Mouse (Mus musculus): ENCODE measurements around the gene Srsf6.

The Srsf6 gene

DNA sequence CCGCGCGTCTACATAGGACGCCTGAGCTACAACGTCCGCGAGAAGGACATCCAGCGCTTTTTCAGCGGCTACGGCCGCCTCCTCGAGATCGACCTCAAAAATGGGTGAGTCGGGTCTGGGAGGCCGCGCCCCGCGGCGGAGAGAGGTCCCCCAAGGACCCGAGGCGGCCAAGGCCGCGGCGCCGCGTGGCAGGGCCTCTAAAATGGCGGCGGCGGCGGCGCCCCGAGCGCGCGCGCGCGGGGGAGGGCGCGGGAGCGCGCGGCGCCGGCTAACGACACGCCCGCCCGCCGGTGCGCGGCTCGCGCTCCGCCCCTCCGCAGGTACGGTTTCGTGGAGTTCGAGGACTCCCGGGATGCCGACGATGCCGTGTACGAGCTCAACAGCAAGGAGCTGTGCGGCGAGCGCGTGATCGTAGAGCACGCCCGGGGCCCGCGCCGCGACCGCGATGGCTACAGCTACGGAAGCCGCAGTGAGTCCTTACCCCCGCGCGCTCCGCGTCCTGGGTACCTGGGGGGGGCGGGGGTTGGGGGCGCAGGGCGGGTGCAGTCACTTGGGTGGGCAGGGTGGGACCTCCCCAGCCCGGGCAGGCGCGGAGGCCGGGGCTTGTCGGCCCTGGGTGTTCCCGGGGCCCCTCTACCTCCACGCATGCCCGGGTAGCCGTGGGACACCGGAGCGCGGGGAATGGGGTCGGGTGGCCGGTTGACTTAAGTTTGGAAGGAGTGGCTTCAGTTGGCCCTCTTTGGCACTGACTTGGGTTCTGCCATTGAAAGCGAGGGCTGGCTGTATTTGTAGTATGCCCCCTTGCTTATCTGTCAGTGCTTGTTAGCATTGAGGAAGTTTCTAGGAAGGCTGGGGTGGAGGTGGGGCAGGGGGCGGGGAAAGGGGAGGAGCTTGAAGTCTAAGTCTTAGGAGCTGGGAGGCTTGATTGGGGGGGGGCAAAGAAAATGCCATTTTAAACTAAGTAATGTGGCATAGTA lies 634 bp downstream of the Srsf6 start:
- no peak for DNase-seq (ENCODE audit: low read depth, low spot score)

DNA sequence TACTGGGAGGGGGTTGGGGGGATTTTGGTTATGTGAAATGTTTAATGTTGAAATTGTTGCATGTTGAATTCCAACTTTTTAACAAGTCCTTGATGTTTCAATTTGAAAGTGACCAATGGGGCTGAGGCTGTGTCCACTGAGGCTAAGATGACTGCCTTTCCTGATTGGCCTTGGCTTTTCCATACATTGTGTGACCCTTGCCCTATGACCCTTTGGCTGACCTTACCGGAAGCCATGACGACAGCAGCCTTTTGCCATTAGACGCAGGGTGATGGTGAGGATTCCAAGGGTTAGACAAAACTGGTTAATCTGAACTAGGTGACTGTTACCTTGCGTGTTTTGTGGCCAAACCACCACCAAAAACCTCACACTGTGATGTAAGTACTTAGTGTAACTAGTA lies 1.4 kb downstream of the Srsf6 start:
- no peak for DNase-seq (ENCODE audit: low read depth, low spot score)

DNA sequence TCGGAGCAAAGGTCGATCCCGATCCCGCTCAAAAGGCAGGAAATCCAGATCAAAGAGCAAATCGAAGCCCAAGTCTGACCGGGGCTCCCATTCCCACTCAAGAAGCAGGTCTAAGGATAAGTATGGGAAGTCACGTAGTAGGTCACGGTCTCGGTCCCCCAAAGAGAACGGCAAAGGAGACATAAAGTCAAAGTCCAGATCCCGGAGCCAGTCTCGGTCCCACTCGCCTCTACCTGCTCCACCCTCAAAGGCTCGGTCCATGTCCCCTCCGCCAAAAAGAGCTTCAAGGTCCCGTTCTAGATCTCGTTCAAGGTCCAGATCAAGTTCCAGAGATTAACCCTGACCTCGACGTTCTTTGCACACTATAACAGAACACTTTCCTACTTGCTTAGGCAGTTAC lies 3.1 kb downstream of the Srsf6 start:
- DNase-seq (ENCODE audit: low read depth, low spot score): no peak

DNA sequence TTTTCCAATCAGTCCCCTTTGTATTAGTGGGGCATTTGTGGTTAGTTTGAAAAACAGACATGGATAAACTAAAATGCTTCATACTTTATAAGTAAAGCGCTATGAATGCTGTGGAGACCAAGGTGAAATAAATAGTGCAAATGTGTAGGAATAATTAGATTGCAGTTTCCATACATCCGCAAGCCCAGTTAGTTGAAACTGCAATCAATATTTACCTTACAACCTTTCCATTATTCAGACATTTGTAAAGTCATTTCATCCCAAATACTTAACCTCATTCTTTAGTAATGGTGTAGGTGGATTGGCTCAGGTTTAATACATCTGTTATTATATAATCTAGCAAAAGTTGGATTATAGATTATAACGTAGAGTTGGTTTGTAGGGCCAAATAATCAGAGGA lies 4.4 kb downstream of the Srsf6 start:
- no peak for DNase-seq (ENCODE audit: low read depth, low spot score)

DNA sequence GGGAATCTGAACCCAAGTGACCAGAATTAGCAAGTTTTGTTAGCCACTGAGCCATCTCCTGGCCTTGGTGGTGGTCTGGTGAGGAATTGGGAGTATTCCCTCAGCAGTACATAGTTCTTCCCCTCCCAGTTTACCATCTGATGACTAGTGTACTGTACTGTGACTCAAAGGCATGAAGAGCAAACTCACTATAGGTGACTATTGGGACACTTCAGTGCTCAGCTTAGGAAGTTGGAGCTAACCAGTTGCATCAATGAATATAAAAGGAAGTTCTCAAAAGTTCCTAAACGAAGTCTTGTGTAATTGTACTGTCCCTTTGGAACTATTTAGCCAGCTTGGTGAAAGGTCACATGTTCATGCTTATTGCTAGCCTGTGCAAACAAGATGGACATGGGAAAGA lies 8.2 kb downstream of the Srsf6 start:
- no peak for DNase-seq (ENCODE audit: low read depth, low spot score)

DNA sequence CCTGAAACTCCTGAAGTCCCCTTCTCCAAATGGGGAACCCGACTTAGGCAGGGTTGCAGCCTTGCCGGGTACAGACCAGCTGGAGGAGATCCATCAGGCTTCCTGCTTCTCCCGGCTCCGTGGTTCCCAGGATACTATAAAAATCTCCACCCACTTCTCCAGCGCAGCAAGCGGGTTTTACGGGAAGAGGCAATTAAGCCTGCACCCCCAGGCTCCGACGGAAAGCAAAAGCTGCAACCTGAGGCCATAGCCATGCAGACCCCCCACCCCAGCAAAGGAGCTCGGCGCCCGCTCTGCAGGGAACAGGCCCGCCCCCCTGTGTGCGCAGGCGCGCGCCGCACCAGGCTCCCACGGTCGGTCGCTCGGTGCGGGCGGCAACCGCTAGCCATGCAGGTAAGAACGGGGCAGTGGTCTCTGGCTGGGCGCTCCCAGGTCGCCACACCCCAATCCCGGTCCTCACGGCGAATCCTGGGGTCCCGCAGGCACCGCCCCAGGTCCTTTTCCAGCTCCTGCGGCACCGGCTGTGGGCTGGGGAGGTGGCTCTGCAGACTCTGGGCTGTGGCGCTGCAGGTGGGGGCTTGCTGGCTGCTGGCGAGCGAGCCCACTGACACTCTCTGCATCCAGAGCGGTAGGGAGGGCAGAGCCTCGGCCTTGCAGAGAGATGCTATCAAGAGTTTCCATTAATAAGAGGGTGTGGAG lies 12.0 kb downstream of the Srsf6 start, which contains the start of gene L3mbtl1:
TSS of gene L3mbtl1 (plus strand) at position 325 of the 699 bp plus-strand sequence.
- no peak for DNase-seq (ENCODE audit: low read depth, low spot score)

DNA sequence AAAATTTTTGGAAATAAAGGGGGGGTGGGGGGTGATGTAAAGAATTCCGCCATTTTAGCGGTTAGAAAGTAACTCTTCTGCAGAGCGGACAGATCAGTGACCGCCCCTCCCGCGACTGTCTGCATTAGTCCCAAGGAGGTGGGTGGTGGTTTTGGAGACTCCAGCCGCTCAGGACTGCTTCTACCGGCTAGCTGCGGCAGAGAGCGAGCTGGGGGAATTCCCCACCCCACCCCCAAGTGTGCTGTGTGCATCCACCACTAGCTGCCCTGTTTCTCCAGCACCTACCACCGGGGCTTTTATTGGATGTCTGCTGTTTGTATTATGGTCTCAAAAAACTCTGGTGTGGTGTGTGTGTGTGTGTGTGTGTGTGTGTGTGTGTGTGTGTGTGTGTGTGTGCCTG lies 12.6 kb downstream of the Srsf6 start:
- DNase-seq (ENCODE audit: low read depth, low spot score): no peak

GRCm38 (mm10) chr2:162946964-162947363 lies 15.6 kb downstream of the Srsf6 start:
- no peak for DNase-seq (ENCODE audit: low read depth, low spot score)

GRCm38 (mm10) chr2:162947736-162948135 lies 16.4 kb downstream of the Srsf6 start:
- DNase-seq (ENCODE audit: low read depth, low spot score): no peak

DNA sequence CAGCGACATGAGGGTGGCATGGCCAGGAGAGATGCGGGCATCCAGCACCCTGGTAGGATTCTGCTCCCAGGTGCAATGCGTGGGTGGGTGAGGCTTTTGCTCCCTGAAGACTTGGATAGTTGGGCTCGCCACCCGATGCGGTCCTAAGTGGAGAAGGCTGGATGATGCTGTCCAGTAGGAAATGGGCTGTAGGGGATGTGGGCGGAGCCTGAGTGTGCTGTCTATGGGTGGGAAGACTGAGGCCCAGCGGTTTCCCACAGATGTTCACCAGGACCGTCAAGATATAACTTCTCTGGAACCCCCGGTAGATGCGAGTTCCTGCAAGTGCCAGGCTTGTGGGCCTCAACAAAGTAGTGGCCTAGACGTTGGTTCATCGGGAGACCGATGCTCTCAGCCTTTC lies 16.9 kb downstream of the Srsf6 start:
- DNase-seq (ENCODE audit: low read depth, low spot score): no peak

GRCm38 (mm10) chr2:162950776-162951175 lies 19.4 kb downstream of the Srsf6 start:
- no peak for DNase-seq (ENCODE audit: low read depth, low spot score)

DNA sequence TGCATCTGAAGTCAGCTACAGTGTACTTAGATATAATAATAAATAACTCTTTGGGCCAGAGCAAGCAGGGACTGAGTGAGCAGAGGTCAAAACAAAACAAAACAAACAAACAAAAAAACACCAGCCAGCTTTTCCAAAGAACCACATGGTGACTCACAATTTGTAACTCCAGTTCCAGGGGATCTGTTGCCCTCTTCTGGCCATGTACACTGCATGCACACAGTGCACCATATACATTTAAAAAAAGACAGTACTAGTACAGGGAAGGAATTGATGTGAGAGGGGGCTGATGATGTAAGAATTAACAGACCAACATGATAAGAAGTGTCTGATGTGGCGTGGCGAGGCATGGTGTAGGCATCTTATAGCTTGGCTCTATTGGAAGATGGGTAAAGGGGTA lies 25.5 kb downstream of the Srsf6 start:
- DNase-seq (ENCODE audit: low read depth, low spot score): no peak

DNA sequence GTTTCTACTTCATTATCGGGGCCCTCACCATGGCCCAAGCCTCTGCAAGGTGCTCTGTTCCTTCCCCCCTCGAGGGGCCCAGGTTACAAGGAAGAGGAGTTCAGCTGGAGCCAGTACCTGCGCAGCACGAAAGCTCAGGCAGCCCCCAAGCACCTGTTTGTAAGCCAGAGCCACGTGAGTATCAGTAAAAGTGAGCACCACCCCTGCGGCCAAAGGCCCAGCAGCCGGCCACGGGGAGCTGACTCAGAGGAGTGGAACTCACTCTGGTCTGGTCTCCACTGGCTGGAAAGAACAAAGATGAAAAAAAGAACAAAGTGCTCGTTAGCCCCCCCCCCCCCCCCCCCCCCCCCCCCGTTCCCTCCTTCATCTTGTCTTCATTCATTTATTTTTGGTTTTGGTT lies 30.0 kb downstream of the Srsf6 start:
- no peak for DNase-seq (ENCODE audit: low read depth, low spot score)

- DNase-seq (ENCODE audit: low read depth, low spot score): no peak
These were observed 35.4 kb downstream of the Srsf6 start for GRCm38 (mm10) chr2:162966734-162967133.

DNA sequence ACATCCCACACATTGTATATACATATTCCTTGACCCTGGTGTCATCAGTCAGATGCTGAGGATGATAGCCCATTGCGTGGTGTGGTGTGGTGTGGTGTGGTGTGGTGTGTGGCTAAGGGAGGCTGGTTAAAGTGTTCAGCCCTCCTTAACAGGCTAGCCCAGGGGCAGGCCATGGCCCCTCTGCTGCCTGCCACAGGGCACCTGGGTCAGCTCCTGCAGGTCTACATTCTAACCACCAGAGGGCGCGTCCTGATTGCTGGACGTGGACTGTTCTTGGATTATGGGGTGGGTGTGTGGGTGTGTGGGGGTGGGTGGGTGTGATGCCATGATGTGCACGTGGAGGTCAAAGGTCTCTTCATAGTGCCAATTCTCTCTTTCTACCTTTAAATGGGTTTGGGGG lies 37.0 kb downstream of the Srsf6 start:
- DNase-seq (ENCODE audit: low read depth, low spot score): no peak

DNA sequence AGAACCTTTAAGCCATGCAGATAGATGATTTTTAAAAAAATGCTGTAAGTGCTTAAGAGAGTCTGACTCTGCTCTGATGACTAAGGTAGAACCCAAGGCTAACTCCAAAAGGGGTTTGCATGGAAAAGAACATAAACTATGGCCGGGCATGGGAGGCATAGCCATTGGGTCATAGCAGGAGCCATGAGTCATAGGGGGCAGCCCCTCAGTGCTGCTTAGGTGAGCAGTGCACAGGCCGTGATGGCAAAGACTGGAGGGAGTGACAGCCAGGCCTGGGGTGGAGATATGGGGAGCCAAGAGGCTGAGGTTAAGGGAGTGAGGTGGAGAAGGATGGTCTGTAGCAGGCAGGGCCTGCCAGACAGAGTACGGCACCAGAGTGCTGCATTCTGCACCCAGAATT lies 37.8 kb downstream of the Srsf6 start:
- DNase-seq (ENCODE audit: low read depth, low spot score): no peak

- no peak for DNase-seq (ENCODE audit: low read depth, low spot score)
These were observed 39.6 kb downstream of the Srsf6 start for GRCm38 (mm10) chr2:162970896-162971295.

- no peak for DNase-seq (ENCODE audit: low read depth, low spot score)
These were observed 41.4 kb downstream of the Srsf6 start for GRCm38 (mm10) chr2:162972752-162973151.

DNA sequence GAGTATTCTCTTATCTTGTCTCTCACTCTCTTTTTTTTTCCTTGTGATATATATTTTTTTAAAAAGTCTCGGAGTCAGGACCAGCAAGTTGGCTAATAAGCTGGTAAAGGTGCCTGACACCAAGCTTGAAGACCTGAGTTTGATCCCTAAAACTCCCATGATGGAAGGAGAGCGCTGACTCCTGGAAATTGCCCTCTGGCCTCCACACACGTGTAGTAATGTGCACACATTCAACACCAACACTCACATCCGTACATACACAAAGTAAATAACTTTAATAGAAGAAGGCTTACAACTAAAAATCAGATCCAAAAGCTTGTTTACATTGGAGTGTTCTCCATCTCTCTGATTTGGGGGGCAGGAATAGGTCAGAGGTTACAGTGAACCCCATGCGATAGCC lies 41.9 kb downstream of the Srsf6 start:
- DNase-seq (ENCODE audit: low read depth, low spot score): no peak

- no peak for DNase-seq (ENCODE audit: low read depth, low spot score)
These were observed 42.3 kb downstream of the Srsf6 start for GRCm38 (mm10) chr2:162973637-162974036.

GRCm38 (mm10) chr2:162975157-162975775 lies 43.9 kb downstream of the Srsf6 start:
- peak; percentile 16 for DNase-seq (ENCODE audit: low read depth, low spot score)

GRCm38 (mm10) chr2:162976001-162976400 lies 44.7 kb downstream of the Srsf6 start:
- DNase-seq (ENCODE audit: low read depth, low spot score): no peak

Data from brain, embryonic 18.5 days (tissue).